Mouse (Mus musculus) lung, embryonic 15.5 days (tissue): ENCODE data around the gene Usp9x. TPM values are rescaled to one million over a fixed set of nuclear protein-coding genes. Genes with fewer than 3 reads are reported as not detected.
A peak's percentile ranks its signal among the peaks of the same experiment; 100 is the strongest.

Experiments
- ATAC-seq: fragments of 200-750 bp; cut with Nextera tagmentation; 2 replicates; pipeline ENCODE4 v1.8.0; 2017; ENCODE audit warnings: moderate number of reproducible peaks, borderline replicate concordance; ENCODE audit not compliant: low FRiP score, low TSS enrichment; ENCODE audit errors: extremely low read depth
- H3K27ac ChIP-seq: fragments of 300-500 bp; sonication (generic); 2 replicates; pipeline ENCODE4 v1.5.1; 2015; ENCODE audit warnings: moderate library complexity, mild to moderate bottlenecking, inconsistent platforms
- H3K27me3 ChIP-seq: fragments of 300-500 bp; sonication (generic); 2 replicates; pipeline ENCODE4 v1.6.1; 2015; ENCODE audit warnings: inconsistent platforms
- H3K36me3 ChIP-seq: fragments of 300-500 bp; sonication (generic); 2 replicates; pipeline ENCODE4 v1.6.1; 2015; ENCODE audit warnings: inconsistent platforms
- H3K4me1 ChIP-seq: fragments of 300-500 bp; sonication (generic); 2 replicates; pipeline ENCODE4 v1.6.1; 2015; ENCODE audit warnings: inconsistent platforms
- H3K4me2 ChIP-seq: fragments of 300-500 bp; sonication (generic); 2 replicates; pipeline ENCODE4 v1.6.1; 2015; ENCODE audit warnings: inconsistent platforms, mild to moderate bottlenecking, moderate library complexity
- H3K4me3 ChIP-seq: fragments of 300-500 bp; sonication (generic); 2 replicates; pipeline ENCODE4 v1.5.1; 2015; ENCODE audit warnings: mild to moderate bottlenecking, inconsistent platforms
- H3K9ac ChIP-seq: fragments of 300-500 bp; sonication (generic); 2 replicates; pipeline ENCODE4 v1.6.1; 2015; ENCODE audit warnings: inconsistent platforms
- H3K9me3 ChIP-seq: fragments of 300-500 bp; sonication (generic); 2 replicates; pipeline ENCODE4 v1.6.1; 2016; ENCODE audit warnings: inconsistent platforms
- WGBS: fragments of 180-500 bp; shearing (Covaris S2); methylation state at CpG from one replicate; pipeline ENCODE4 v1.1.7; 2015; 5-methylcytosine and 5-hydroxymethylcytosine counted together
- polyA plus RNA-seq: library from polyadenylated mRNA; unstranded; fragments of >200 nt; fragmentation: Nextera tagmentation; extraction: Ambion mirVana; gene quantifications from 2 replicates; pipeline ENCODE4 v1.2.1, GENCODE M21; 2015

Usp9x gene
- 23.4 and 24.2 TPM in 2 replicates for polyA plus RNA-seq

DNA sequence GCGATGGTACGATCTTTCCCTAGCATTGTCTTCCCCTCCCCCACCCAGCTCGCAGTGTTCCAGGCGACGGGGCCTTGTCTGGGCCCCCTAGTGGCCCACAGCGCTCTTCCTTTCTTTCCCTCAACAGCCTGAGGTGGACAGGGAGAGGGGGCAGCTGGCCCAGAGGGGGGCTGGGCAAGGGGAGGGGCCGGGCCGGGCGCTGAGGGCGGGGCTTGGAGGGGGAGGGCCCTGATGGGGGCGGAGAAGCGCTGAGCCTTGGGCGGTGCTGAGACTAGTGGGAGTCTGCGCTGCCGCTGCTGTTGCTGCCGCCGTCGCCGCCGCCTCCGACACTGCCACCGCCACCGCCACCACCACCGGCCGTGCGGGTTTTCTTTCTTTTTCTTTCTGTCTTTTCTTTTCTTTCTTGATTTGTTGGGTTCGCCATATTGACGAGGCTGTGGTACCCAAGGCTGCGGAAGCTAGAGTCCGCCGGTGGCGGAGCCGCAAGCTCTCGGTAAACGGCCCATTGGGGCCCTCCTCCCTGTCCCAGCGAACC, at the start of gene Usp9x:
TSS of gene Usp9x (plus strand) at position 258 of the 535 bp plus-strand sequence.
- Histone ChIP-seq H3K27ac (peak within 1 kb of the TSS; percentile 95), H3K9me3 (no peaks in the 10 kb centered on the region), H3K9ac (peak within 1 kb of the TSS; percentile 81), H3K4me2 (peak within 1 kb of the TSS; percentile 53), H3K36me3 (no peaks in the 10 kb centered on the region), H3K4me1 (no peaks in the 10 kb centered on the region), H3K4me3 (peak within 1 kb of the TSS; percentile 73), H3K27me3 (peaks cover 6% of the 10 kb centered on the region; the same call in 1 of the 2 replicates)
- 23% methylated on average over 26 of the region's 36 CpGs for WGBS
- peak; percentile 93 for ATAC-seq

DNA sequence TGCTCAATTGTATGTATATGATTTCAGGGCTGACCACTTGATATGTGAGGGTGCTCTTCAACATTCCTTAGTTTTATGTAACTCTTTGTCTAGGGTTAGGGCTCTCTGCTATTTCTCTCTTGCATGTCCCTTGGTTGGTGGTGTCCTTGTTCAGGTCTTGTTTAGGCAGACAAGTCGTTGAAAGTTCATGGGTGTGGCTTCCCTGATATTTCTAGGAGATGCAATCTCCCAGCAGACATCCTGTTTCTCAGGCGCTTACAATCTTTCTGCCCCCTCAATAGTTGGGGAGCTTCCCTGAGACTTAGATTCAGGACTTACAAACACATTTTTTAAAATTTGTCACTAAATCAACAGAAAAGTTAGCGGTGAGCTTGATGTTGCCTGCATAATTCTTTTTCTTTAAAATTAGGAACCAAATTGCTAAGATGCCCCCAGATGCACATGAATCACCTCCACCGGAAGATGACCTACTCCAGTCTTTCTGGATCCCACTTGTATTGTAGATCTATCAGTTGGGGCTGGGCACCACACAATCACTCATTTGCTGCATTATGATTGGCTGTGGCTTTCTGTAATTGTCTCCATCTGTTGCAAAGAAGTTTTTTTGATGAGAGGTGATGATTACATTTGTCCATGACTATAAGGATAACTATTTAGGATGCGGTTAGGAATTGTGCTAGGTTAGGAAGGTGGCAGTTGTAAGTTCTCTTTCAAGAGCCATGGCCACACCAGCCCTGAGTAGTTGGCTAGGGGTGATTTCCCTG, 48.6 kb upstream of the Usp9x start:
- Histone ChIP-seq H3K4me1 (no peaks in the 10 kb centered on the region), H3K27ac (no peak overlapping the region), H3K27me3 (no peaks in the 10 kb centered on the region), H3K4me3 (no peak overlapping the region), H3K36me3 (no peaks in the 10 kb centered on the region), H3K4me2 (no peak overlapping the region), H3K9ac (no peak overlapping the region), H3K9me3 (no peaks in the 10 kb centered on the region)
- no peak for ATAC-seq
- WGBS = 74% methylated on average over 5 of the region's 5 CpGs

DNA sequence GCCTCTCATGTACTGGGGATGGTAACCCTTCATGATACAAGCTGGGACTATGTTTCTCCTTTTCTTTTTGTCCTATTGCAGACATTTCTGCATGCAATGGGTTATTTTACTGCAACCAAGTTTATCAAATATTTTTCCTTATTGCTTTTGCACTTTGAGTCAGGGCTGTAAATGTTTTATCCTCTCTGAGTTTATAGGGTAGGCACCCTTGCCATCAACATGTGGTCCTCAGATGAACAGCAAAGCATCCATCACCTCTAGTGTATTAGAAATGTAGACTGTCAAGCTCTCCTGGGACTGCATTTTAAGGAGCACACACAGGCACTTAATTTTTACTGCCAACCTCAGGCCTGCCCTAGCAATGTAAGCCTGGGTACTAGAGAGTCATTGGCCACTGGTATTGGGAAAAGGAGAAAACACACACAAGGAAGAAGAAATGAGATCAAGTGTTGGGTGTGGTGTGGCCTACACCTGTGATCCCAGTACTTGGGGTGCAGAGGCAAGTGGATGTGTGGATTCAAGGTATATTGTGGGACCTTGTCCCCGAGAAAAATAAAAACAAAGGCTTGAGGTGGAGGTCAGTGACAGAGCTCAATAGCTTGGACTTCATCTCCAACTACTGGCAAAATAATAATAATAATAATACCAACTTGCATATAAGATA, 46.6 kb upstream of the Usp9x start:
- 82% methylated on average over 1 of the region's 1 CpGs for WGBS
- ATAC-seq = no peak
- Histone ChIP-seq H3K4me3 (no peak overlapping the region), H3K9me3 (no peaks in the 10 kb centered on the region), H3K27me3 (no peaks in the 10 kb centered on the region), H3K4me1 (no peaks in the 10 kb centered on the region), H3K36me3 (no peaks in the 10 kb centered on the region), H3K9ac (no peak overlapping the region), H3K4me2 (no peak overlapping the region), H3K27ac (no peak overlapping the region)

DNA sequence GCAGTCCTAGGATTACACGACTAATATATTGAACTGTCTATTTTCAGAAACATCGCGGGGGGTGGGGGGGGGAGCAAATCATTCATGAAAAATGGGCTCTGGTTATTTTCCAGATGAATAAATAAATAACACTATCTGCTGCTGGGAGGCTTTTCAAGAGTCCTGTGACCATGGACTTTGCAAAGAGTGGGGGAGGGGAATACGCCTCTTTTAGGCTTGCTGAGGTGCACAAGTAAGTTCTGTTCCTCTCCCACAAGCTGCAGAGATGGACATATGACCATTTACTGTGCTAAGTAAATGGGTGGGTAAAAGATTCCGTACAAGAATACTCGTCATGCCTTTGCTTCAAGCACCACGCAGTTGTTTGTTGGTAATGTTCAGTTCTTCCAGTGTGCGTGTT, 46.0 kb upstream of the Usp9x start:
- H3K27ac ChIP-seq = no peak overlapping the region
- no peaks in the 10 kb centered on the region for H3K36me3 ChIP-seq
- H3K9ac ChIP-seq = no peak overlapping the region
- no peaks in the 10 kb centered on the region for H3K9me3 ChIP-seq
- no peak for ATAC-seq
- no peaks in the 10 kb centered on the region for H3K4me1 ChIP-seq
- H3K4me3 ChIP-seq = no peak overlapping the region
- no peak overlapping the region for H3K4me2 ChIP-seq
- no peaks in the 10 kb centered on the region for H3K27me3 ChIP-seq
- 72% methylated on average over 8 of the region's 8 CpGs for WGBS

DNA sequence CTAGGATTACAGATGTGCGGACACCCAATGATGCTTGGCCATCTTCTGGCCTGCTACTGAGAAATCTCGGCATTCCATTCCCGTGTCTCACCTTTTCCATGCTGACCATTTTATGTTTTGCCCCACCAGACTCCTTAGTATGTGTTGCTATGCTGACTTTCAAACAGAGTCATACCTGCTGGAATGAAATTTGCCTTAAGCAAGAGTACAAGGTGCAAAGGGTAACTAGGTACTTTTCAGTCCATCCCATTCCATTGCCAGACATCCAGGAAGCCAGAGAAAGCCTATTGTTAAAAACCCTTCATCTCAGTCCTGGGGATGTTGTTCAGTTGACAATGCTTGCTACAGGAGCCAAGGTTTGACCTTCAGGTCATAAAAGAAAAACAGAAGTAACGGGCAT, 43.1 kb upstream of the Usp9x start:
- Histone ChIP-seq H3K4me2 (no peak overlapping the region), H3K36me3 (no peaks in the 10 kb centered on the region), H3K27me3 (no peaks in the 10 kb centered on the region), H3K9me3 (no peaks in the 10 kb centered on the region), H3K4me1 (no peaks in the 10 kb centered on the region), H3K9ac (no peak overlapping the region), H3K4me3 (no peak overlapping the region), H3K27ac (no peak overlapping the region)
- ATAC-seq = no peak
- 82% methylated on average over 4 of the region's 4 CpGs for WGBS

DNA sequence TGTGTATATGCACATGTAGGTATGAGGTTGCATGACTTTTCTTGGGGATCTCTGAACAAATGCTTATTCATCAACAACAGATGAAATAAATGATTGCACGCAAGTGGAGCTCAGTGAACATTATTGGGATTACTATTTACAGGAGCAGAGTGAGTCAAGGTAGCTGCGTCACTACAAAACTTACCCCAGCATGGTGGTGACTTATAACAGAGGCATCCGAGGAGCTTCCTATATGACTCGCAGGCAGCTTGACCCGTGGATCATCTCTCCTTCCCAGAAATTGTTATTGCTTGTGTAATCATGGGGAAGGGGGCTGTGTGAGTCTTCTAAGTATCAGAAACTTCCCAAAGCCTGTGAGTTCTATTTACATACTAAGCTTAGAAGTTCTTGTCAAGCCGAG, 41.3 kb upstream of the Usp9x start:
- H3K4me3 ChIP-seq = no peak overlapping the region
- 84% methylated on average over 6 of the region's 6 CpGs for WGBS

DNA sequence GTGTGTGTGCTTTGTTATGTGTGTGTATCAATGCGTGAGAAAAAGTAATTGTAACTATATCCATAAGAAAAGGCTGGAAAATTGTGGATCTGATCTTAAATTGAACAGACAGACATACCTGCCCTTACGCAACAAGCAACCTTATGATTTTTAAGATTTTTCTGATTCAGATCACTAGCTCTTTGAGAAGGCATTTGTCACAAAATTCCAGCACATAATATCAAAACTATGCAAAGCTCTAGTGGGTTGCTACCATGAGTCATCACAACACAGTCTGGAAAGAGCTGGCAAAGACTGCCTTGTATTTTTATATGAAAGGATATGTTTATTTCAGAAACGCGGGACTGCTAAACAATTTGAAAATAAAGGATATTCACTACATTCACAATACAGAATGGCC, 34.2 kb upstream of the Usp9x start:
- no peak overlapping the region for H3K9ac ChIP-seq
- no peak for ATAC-seq
- no peak overlapping the region for H3K4me2 ChIP-seq
- H3K4me3 ChIP-seq = no peak overlapping the region
- no peaks in the 10 kb centered on the region for H3K36me3 ChIP-seq
- no peaks in the 10 kb centered on the region for H3K4me1 ChIP-seq
- H3K27ac ChIP-seq = no peak overlapping the region
- H3K9me3 ChIP-seq = no peaks in the 10 kb centered on the region
- WGBS = 72% methylated on average over 4 of the region's 4 CpGs
- no peaks in the 10 kb centered on the region for H3K27me3 ChIP-seq

More for the DNA sequence above, 41.3 kb upstream of the Usp9x start:
- ATAC-seq = no peak
- Histone ChIP-seq H3K4me1 (no peaks in the 10 kb centered on the region), H3K9me3 (no peaks in the 10 kb centered on the region), H3K9ac (no peak overlapping the region), H3K27ac (no peak overlapping the region), H3K36me3 (no peaks in the 10 kb centered on the region), H3K27me3 (no peaks in the 10 kb centered on the region), H3K4me2 (no peak overlapping the region)

DNA sequence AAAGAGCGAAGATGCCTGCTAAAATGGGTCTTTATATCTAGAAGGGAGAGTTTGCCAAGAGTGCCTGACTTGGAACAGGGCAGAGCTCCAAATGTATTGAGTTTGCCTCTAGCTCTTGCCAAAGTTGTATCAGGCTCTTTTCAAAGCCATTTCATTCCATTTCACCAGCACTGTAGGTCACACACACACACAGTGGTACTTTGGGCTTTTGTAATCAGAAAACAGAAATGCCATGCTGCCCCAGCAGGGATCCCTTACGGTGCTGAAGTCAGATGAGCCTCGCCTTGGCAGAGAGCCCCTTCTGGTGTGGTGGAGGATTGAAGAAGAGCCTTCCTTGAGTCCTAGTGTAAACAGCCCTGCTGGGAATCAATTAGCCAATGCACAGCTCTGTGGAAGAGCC, 32.1 kb upstream of the Usp9x start:
- no peaks in the 10 kb centered on the region for H3K4me1 ChIP-seq
- no peak overlapping the region for H3K4me2 ChIP-seq
- H3K9ac ChIP-seq = no peak overlapping the region
- 53% methylated on average over 3 of the region's 3 CpGs for WGBS
- no peak overlapping the region for H3K27ac ChIP-seq
- no peaks in the 10 kb centered on the region for H3K27me3 ChIP-seq
- ATAC-seq = no peak
- H3K36me3 ChIP-seq = no peaks in the 10 kb centered on the region
- no peak overlapping the region for H3K4me3 ChIP-seq
- no peaks in the 10 kb centered on the region for H3K9me3 ChIP-seq

DNA sequence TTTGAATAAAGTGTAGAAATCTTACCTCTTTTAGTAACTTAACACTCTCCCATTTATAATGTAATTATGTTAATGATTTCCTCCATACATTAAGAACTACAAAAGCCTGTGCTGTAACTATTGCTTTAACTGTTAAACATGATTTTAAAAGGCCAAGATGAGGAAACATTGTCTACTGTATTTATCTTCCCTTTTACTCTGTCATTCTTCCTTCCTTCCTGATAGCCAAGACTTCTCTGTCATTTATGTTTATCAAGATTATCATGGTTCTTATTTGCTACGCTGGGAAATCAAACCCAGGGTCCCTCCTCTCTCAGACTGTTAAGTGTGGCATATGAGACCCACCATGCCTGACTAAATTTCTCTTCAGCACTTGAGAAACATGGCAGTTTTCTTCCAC, 30.9 kb upstream of the Usp9x start:
- no peaks in the 10 kb centered on the region for H3K27me3 ChIP-seq
- H3K9me3 ChIP-seq = no peaks in the 10 kb centered on the region
- no peak overlapping the region for H3K27ac ChIP-seq
- ATAC-seq = no peak
- H3K4me1 ChIP-seq = no peaks in the 10 kb centered on the region
- H3K36me3 ChIP-seq = no peaks in the 10 kb centered on the region
- H3K9ac ChIP-seq = no peak overlapping the region
- no peak overlapping the region for H3K4me2 ChIP-seq
- WGBS = 39% methylated on average over 1 of the region's 1 CpGs
- H3K4me3 ChIP-seq = no peak overlapping the region

DNA sequence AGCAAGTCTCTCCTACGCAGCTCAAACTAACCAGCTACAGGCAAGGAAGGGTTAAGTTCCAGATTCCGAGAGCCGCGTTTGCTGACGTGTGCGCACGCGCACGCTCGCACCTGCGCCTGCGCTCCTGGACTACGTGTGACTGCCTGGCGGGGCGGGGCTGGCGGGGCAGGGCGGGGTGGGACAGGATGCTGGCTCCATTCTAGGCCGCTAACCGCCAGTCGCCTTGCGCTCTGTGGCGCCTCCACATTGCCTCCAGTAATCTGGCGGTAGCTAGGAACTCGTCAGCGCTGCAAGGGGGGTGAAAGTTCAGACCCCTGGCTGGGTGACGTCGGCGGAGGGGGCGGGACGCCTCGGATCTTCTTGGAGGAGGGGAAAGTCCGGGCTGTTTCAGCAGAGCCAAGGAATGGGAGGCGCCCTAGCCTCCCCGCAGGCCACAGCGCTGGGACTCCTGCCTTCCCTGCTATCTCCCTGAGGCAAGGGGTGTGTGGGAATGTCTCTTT, 29.6 kb upstream of the Usp9x start:
- Histone ChIP-seq H3K36me3 (no peaks in the 10 kb centered on the region), H3K27ac (peak overlapping the region; percentile 90), H3K9ac (peak overlapping the region; percentile 44), H3K27me3 (no peaks in the 10 kb centered on the region), H3K9me3 (no peaks in the 10 kb centered on the region), H3K4me1 (no peaks in the 10 kb centered on the region), H3K4me2 (peak overlapping the region; percentile 55), H3K4me3 (peak overlapping the region; percentile 44)
- ATAC-seq = peak; percentile 99
- WGBS = 9% methylated on average over 27 of the region's 35 CpGs

DNA sequence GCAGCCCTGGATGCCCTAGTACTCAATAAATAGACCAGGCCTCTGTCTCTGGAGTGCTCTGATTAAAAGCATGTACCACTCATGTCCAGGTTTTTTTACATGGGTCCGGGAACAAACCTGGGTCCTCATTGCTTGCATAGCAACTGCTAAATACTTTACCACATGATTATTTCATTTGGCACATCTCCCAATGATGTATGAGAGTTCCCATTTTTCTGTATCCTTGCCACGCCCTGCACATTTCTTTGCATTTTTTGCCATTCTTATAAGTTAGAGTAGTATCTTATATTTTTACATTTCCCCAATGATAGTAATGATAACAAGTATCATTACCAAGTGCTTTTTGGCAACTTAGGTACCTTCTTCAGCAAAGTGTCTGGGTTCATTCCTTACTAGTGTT, 27.5 kb upstream of the Usp9x start:
- H3K27me3 ChIP-seq = no peaks in the 10 kb centered on the region
- ATAC-seq = no peak
- WGBS = 79% methylated on average over 2 of the region's 2 CpGs
- H3K27ac ChIP-seq = no peak overlapping the region
- no peaks in the 10 kb centered on the region for H3K9me3 ChIP-seq
- H3K9ac ChIP-seq = no peak overlapping the region
- H3K4me3 ChIP-seq = no peak overlapping the region
- H3K4me2 ChIP-seq = no peak overlapping the region
- no peaks in the 10 kb centered on the region for H3K4me1 ChIP-seq
- H3K36me3 ChIP-seq = no peaks in the 10 kb centered on the region

DNA sequence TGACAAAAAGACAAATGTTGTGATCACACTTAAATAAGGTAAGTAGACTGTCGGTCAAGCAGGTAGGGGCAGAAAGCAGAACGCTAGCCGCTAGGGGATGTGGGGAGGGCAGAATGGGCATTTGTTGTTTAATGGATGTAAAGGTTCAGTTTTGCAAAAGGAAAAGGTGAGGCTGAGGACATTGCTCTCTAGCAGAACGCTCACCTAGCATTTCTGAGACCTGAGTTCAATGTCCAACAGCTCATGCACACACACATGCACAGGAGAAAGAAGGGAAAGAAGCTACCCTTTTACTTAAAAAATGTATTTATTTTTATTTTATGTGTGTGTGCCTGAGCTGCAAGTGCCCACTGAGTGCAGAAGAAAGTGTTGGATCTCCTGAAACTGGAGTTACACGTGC, 26.6 kb upstream of the Usp9x start:
- 84% methylated on average over 5 of the region's 5 CpGs for WGBS
- no peak overlapping the region for H3K9ac ChIP-seq
- H3K36me3 ChIP-seq = no peaks in the 10 kb centered on the region
- no peak overlapping the region for H3K4me3 ChIP-seq
- H3K4me2 ChIP-seq = no peak overlapping the region
- H3K4me1 ChIP-seq = no peaks in the 10 kb centered on the region
- H3K27ac ChIP-seq = no peak overlapping the region
- ATAC-seq = no peak
- no peaks in the 10 kb centered on the region for H3K27me3 ChIP-seq
- no peaks in the 10 kb centered on the region for H3K9me3 ChIP-seq
